Mouse (Mus musculus) layer of hippocampus, adult 9-11 months (tissue): ENCODE data around the gene Gpn2.

Source experiments
- DNase-seq: peaks from one replicate; pipeline ENCODE4 v3.0.0; 2022

Gpn2 gene

GRCm38 (mm10) chr4:133626221-133626620 lies 42.1 kb downstream of the Gpn2 start:
- no peak for DNase-seq

- DNase-seq, result no peak
Observed at GRCm38 (mm10) chr4:133626621-133627020, 42.5 kb downstream of the Gpn2 start.

- no peak for DNase-seq
Observed at GRCm38 (mm10) chr4:133627039-133627438, 42.9 kb downstream of the Gpn2 start.

- DNase-seq, result no peak
Observed at GRCm38 (mm10) chr4:133628517-133628916, 44.4 kb downstream of the Gpn2 start.

GRCm38 (mm10) chr4:133629191-133629590 lies 45.0 kb downstream of the Gpn2 start:
- no peak for DNase-seq

- no peak for DNase-seq
Observed at GRCm38 (mm10) chr4:133630326-133630920, 46.3 kb downstream of the Gpn2 start.

GRCm38 (mm10) chr4:133631071-133631768 lies 47.1 kb downstream of the Gpn2 start:
- no peak for DNase-seq

- DNase-seq, result no peak
Observed at GRCm38 (mm10) chr4:133631769-133632411, 47.7 kb downstream of the Gpn2 start.

GRCm38 (mm10) chr4:133632483-133633327 lies 48.5 kb downstream of the Gpn2 start:
- DNase-seq, result no peak

GRCm38 (mm10) chr4:133633332-133634042 lies 49.3 kb downstream of the Gpn2 start:
- DNase-seq, result peak; percentile 85

GRCm38 (mm10) chr4:133634043-133634410 lies 49.9 kb downstream of the Gpn2 start:
- DNase-seq, result no peak
